Mouse (Mus musculus) limb, embryonic 14.5 days (tissue): ENCODE measurements around the gene Sipa1. TPM values are rescaled to one million over a fixed set of nuclear protein-coding genes. Genes with fewer than 3 reads are reported as not detected.

Experiments
- ATAC-seq: fragments of 200-750 bp; cut with Nextera tagmentation; 2 replicates; pipeline ENCODE4 v1.8.0; 2017; ENCODE audit warnings: low read depth, moderate number of reproducible peaks, moderate TSS enrichment; ENCODE audit not compliant: low FRiP score
- DNase-seq: peaks from one replicate; pipeline ENCODE4 v3.0.0-alpha.2; 2015; ENCODE audit warnings: low spot score
- H3K27ac ChIP-seq: fragments of 300-500 bp; sonication (generic); replicated peaks from 2 replicates; pipeline ENCODE4 v1.5.1; 2014; ENCODE audit warnings: low read depth, mild to moderate bottlenecking, low read length, moderate library complexity, mixed read lengths
- H3K27me3 ChIP-seq: fragments of 300-500 bp; sonication (generic); 2 replicates; pipeline ENCODE4 v1.6.1; 2014; ENCODE audit warnings: low read length, mixed read lengths; ENCODE audit not compliant: control insufficient read depth, insufficient read depth
- H3K36me3 ChIP-seq: fragments of 300-500 bp; sonication (generic); 2 replicates; pipeline ENCODE4 v1.6.1; 2014; ENCODE audit warnings: mild to moderate bottlenecking, low read length, moderate library complexity, mixed read lengths; ENCODE audit not compliant: control insufficient read depth, insufficient read depth
- H3K4me1 ChIP-seq: fragments of 300-500 bp; sonication (generic); 2 replicates; pipeline ENCODE4 v1.6.1; 2014; ENCODE audit warnings: antibody characterized with exemption, low read length, mixed read lengths; ENCODE audit not compliant: control insufficient read depth, insufficient read depth
- H3K4me2 ChIP-seq: fragments of 300-500 bp; sonication (generic); replicated peaks from 2 replicates; pipeline ENCODE4 v1.6.1; 2014; ENCODE audit warnings: low read depth, mild to moderate bottlenecking, low read length, moderate library complexity; ENCODE audit not compliant: severe bottlenecking
- H3K4me3 ChIP-seq: fragments of 300-500 bp; sonication (generic); replicated peaks from 2 replicates; pipeline ENCODE4 v1.5.1; 2014; ENCODE audit warnings: low read length
- H3K9ac ChIP-seq: fragments of 300-500 bp; sonication (generic); 2 replicates; pipeline ENCODE4 v1.6.1; 2014; ENCODE audit warnings: mild to moderate bottlenecking, low read depth, low read length, moderate library complexity; ENCODE audit not compliant: severe bottlenecking
- H3K9me3 ChIP-seq: fragments of 300-500 bp; sonication (generic); 2 replicates; pipeline ENCODE4 v1.6.1; 2016; ENCODE audit warnings: low read length; ENCODE audit not compliant: control insufficient read depth
- POLR2A ChIP-seq: fragments of 200-500 bp; IDR thresholded peaks from 2 replicates; pipeline ENCODE4 v1.8.0; 2012; ENCODE audit warnings: inconsistent platforms, mild to moderate bottlenecking, moderate library complexity, borderline replicate concordance; ENCODE audit not compliant: insufficient read depth, insufficient read length; ENCODE audit errors: extremely low read depth
- WGBS: fragments of 180-500 bp; shearing (Covaris S2); extraction: QIAGEN DNeasy Blood & Tissue Kit; methylation state at CpG from one replicate; pipeline ENCODE4 v1.1.7; 2014; 5-methylcytosine and 5-hydroxymethylcytosine counted together
- polyA plus RNA-seq, 2 experiments: library from polyadenylated mRNA; depleted of rRNA in 1 of 2; stranded (reverse) in 1 of 2; unstranded in 1 of 2; fragments of >200 nt; fragmentation: Nextera tagmentation in 1 of 2; extraction: Ambion mirVana in 1 of 2; gene quantifications; 2 replicates each; pipeline versions ENCODE4 v1.2.1 to v1.2.3; 2012 to 2014

Sipa1 gene
- polyA plus RNA-seq, 2 experiments: 27.9 to 62.5 TPM

GRCm38 (mm10) chr19:5685861-5686260 is 22.4 kb upstream of the Sipa1 start:
- DNase-seq: no peak
- Histone ChIP-seq H3K9ac (no peak overlapping the region), H3K4me1 (peaks cover 8% of the 10 kb centered on the region), H3K27ac (no peak overlapping the region), H3K4me2 (no peak overlapping the region), H3K36me3 (peaks cover 65% of the 10 kb centered on the region), H3K4me3 (no peak overlapping the region), H3K9me3 (no peaks in the 10 kb centered on the region), H3K27me3 (no peaks in the 10 kb centered on the region)
- WGBS: 95% methylated on average over 11 of the region's 11 CpGs
- ATAC-seq: no peak
- no peak for TF ChIP-seq POLR2A

DNA sequence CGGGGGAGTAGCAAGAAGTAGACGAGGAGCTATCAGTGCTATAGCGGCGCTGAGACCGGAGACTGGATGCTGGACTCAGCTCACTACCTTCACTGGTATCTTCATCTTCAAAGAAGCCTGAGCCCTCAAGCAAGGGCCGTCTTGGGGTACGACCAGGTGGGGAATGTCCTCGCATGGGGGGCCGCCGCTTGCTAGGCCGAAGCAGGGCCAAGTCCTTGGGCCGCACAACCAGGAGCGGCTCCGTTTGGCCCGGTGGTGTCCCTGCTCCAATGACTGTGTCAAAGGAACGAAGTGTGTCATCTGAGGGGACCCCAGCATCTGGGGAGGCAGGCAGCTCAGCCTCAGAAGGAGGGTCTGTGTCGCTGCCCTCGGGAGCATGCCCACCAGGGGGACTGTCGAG is 21.9 kb upstream of the Sipa1 start:
- no peaks in the 10 kb centered on the region for H3K27me3 ChIP-seq
- H3K9ac ChIP-seq: no peak overlapping the region
- H3K9me3 ChIP-seq: no peaks in the 10 kb centered on the region
- no peak overlapping the region for H3K27ac ChIP-seq
- H3K36me3 ChIP-seq: peaks cover 66% of the 10 kb centered on the region
- ATAC-seq (no peak), DNase-seq (no peak)
- WGBS: 96% methylated on average over 19 of the region's 19 CpGs
- TF ChIP-seq POLR2A: no peak
- no peak overlapping the region for H3K4me3 ChIP-seq
- H3K4me2 ChIP-seq: no peak overlapping the region
- H3K4me1 ChIP-seq: peaks cover 4% of the 10 kb centered on the region

DNA sequence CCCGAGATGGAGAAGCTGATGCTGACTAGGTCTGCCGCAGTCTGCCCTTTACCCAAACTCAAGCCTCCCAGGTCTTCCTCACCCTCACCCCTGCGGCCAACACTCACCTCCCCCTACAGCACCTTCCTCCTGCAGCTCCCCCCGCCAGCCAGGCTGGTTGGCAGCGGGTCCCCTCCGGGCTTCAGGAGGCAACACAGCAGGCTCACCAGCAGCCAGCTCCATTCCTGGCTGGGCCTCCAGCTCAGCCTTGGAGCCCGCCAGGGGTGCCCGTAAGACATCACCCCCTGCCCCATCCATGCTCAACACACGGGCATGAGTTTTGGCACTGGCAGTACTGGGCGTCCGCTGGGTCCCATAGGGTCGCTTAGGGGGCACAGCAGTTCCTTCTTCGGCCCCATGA is 21.5 kb upstream of the Sipa1 start:
- Histone ChIP-seq H3K4me1 (no peaks in the 10 kb centered on the region), H3K9ac (no peak overlapping the region), H3K27ac (no peak overlapping the region), H3K36me3 (peaks cover 70% of the 10 kb centered on the region), H3K4me3 (no peak overlapping the region), H3K9me3 (no peaks in the 10 kb centered on the region), H3K27me3 (no peaks in the 10 kb centered on the region), H3K4me2 (no peak overlapping the region)
- no peak for DNase-seq
- no peak for TF ChIP-seq POLR2A
- no peak for ATAC-seq
- 90% methylated on average over 13 of the region's 13 CpGs for WGBS

DNA sequence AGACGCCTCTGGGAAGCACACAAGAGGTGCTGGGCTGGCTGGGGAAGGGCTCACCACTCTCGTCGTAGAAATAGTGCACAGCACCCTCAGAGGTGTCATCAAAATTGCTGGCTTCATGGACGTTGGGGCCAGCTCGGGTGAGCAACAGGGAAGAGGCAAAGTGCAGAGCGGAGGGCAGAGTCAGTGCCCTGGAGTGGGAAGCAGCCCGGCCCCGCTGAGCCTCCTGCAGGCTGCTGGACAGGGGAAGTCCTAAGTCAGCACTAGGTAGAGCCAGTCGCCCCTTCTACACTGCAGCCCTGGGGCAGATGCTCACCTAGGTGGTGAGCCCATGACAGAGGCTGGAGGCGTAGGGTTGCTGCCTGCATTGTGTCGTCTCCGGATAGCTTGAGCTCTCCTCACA is 20.7 kb upstream of the Sipa1 start:
- Histone ChIP-seq H3K27me3 (no peaks in the 10 kb centered on the region), H3K4me1 (no peaks in the 10 kb centered on the region), H3K36me3 (peaks cover 78% of the 10 kb centered on the region), H3K4me2 (no peak overlapping the region), H3K9ac (no peak overlapping the region), H3K27ac (no peak overlapping the region), H3K9me3 (no peaks in the 10 kb centered on the region), H3K4me3 (no peak overlapping the region)
- DNase-seq: no peak
- TF ChIP-seq POLR2A: no peak
- 90% methylated on average over 12 of the region's 12 CpGs for WGBS
- no peak for ATAC-seq

- Histone ChIP-seq H3K9me3 (no peaks in the 10 kb centered on the region), H3K4me3 (no peak overlapping the region), H3K27ac (no peak overlapping the region), H3K27me3 (no peaks in the 10 kb centered on the region), H3K36me3 (peaks cover 94% of the 10 kb centered on the region), H3K9ac (no peak overlapping the region), H3K4me1 (no peaks in the 10 kb centered on the region), H3K4me2 (no peak overlapping the region)
- DNase-seq: no peak
- whole genome bisulfite sequencing: 85% methylated on average over 4 of the region's 4 CpGs
- no peak for ATAC-seq
- no peak for TF ChIP-seq POLR2A
Measured at GRCm38 (mm10) chr19:5680432-5680831, 16.9 kb upstream of the Sipa1 start.

DNA sequence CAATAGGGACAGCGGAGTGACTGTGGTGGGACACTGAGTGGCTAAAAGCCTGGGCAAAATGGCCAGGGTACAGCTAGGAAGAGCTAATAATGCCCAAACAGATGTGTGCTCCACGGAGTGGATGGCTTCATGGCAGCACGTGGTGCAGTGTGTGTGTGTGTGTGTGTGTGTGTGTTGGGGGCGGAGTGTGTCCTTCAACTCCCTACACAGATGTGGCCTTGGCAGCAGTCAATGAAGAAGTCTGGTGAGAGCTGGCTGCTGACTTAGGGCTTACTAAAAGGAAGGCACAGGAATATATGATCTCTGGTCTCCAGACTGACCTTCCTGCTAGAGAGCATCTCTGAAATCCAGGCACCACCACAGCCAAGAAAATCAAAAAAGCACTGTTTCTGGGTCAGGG is 4.9 kb upstream of the Sipa1 start:
- no peak overlapping the region for H3K4me2 ChIP-seq
- ATAC-seq (no peak), DNase-seq (no peak)
- H3K27me3 ChIP-seq: no peaks in the 10 kb centered on the region
- TF ChIP-seq POLR2A: no peak
- peaks cover 6% of the 10 kb centered on the region; the same call in 1 of the 2 replicates for H3K4me1 ChIP-seq
- H3K4me3 ChIP-seq: no peak overlapping the region
- peaks cover 84% of the 10 kb centered on the region for H3K36me3 ChIP-seq
- H3K9ac ChIP-seq: no peak overlapping the region
- H3K9me3 ChIP-seq: no peaks in the 10 kb centered on the region
- H3K27ac ChIP-seq: no peak overlapping the region
- 92% methylated on average over 4 of the region's 4 CpGs for WGBS
